Mouse (Mus musculus) embryonic facial prominence, embryonic 10.5 days (tissue): ENCODE results near the gene Rnase13. TPM values are rescaled to one million over a fixed set of nuclear protein-coding genes. Genes with fewer than 3 reads are reported as not detected.
"Not testable (repeated sequence)": the region's sequence is repeated elsewhere in the genome, so short reads cannot be mapped to it uniquely, and the experiment has no call there.

ENCODE experiments used
- DNase-seq: peaks from one replicate; pipeline ENCODE4 v3.0.0-alpha.2; 2017; ENCODE audit warnings: low spot score
- H3K27ac ChIP-seq: fragments of 300-500 bp; sonication (generic); replicated peaks from 2 replicates; pipeline ENCODE4 v1.5.1; 2016; ENCODE audit warnings: mild to moderate bottlenecking
- H3K27me3 ChIP-seq: fragments of 300-500 bp; sonication (generic); replicated peaks from 2 replicates; pipeline ENCODE4 v1.6.1; 2016; ENCODE audit warnings: low read depth, mild to moderate bottlenecking; ENCODE audit not compliant: poor library complexity, severe bottlenecking
- H3K36me3 ChIP-seq: fragments of 300-500 bp; sonication (generic); replicated peaks from 2 replicates; pipeline ENCODE4 v1.6.1; 2016; ENCODE audit warnings: mild to moderate bottlenecking, moderate library complexity
- H3K4me1 ChIP-seq: fragments of 300-500 bp; sonication (generic); 2 replicates; pipeline ENCODE4 v1.6.1; 2016
- H3K4me3 ChIP-seq: fragments of 300-500 bp; sonication (generic); 2 replicates; pipeline ENCODE4 v1.5.1; 2016; ENCODE audit warnings: mild to moderate bottlenecking, moderate library complexity
- H3K9me3 ChIP-seq: fragments of 300-500 bp; sonication (generic); 2 replicates; pipeline ENCODE4 v1.6.1; 2016; ENCODE audit warnings: mild to moderate bottlenecking
- WGBS: fragments of 180-500 bp; shearing (Covaris S2); methylation state at CpG from one replicate; pipeline ENCODE4 v1.1.7; 2016; 5-methylcytosine and 5-hydroxymethylcytosine counted together
- polyA plus RNA-seq: library from polyadenylated mRNA; unstranded; fragments of >200 nt; fragmentation: Nextera tagmentation; extraction: Ambion mirVana; gene quantifications from 2 replicates; pipeline ENCODE4 v1.2.1, GENCODE M21; 2016

The Rnase13 gene
- polyA plus RNA-seq, 1 experiment from 2014 or later, result not detected

- H3K4me1 ChIP-seq, result peaks cover 19% of the 10 kb centered on the region; the same call in 1 of the 2 replicates
- not testable (repeated sequence) for H3K4me3 ChIP-seq, H3K9me3 ChIP-seq, H3K36me3 ChIP-seq, DNase-seq, H3K27me3 ChIP-seq, H3K27ac ChIP-seq
- 94% methylated on average over 11 of the region's 11 CpGs for WGBS
Measured at GRCm38 (mm10) chr14:51926930-51927329, 4.4 kb upstream of the Rnase13 start.

GRCm38 (mm10) chr14:51923492-51923891 lies 919 bp upstream of the Rnase13 start:
- H3K27me3 ChIP-seq, result no peaks in the 10 kb centered on the region
- no peak overlapping the region for H3K4me3 ChIP-seq
- H3K36me3 ChIP-seq, result no peaks in the 10 kb centered on the region
- DNase-seq, result no peak
- H3K27ac ChIP-seq, result no peak overlapping the region
- peaks cover 10% of the 10 kb centered on the region; the same call in 1 of the 2 replicates for H3K4me1 ChIP-seq
- no peaks in the 10 kb centered on the region for H3K9me3 ChIP-seq
- WGBS, result 73% methylated on average over 4 of the region's 4 CpGs

GRCm38 (mm10) chr14:51922910-51923309 lies 337 bp upstream of the Rnase13 start:
- Histone ChIP-seq H3K27ac (no peak overlapping the region), H3K36me3 (no peaks in the 10 kb centered on the region), H3K4me3 (no peak overlapping the region), H3K27me3 (no peaks in the 10 kb centered on the region), H3K4me1 (peaks cover 10% of the 10 kb centered on the region; the same call in 1 of the 2 replicates), H3K9me3 (no peaks in the 10 kb centered on the region)
- no peak for DNase-seq
- WGBS, result 77% methylated on average over 2 of the region's 2 CpGs

GRCm38 (mm10) chr14:51921759-51922570 lies 608 bp downstream of the Rnase13 start:
- Histone ChIP-seq H3K27ac (no peak overlapping the region), H3K27me3 (no peaks in the 10 kb centered on the region), H3K4me1 (peaks cover 10% of the 10 kb centered on the region; the same call in 1 of the 2 replicates), H3K9me3 (no peaks in the 10 kb centered on the region), H3K36me3 (no peaks in the 10 kb centered on the region), H3K4me3 (no peak overlapping the region)
- DNase-seq, result no peak
- WGBS, result 86% methylated on average over 16 of the region's 16 CpGs

- 90% methylated on average over 4 of the region's 4 CpGs for WGBS
- Histone ChIP-seq H3K4me3 (no peak overlapping the region), H3K27me3 (peaks cover 13% of the 10 kb centered on the region)
Measured at GRCm38 (mm10) chr14:51918966-51919365, 3.6 kb downstream of the Rnase13 start.

GRCm38 (mm10) chr14:51918125-51918524 lies 4.4 kb downstream of the Rnase13 start, which contains the start of gene Tppp2:
TSS of gene Tppp2 (plus strand) at chr14:51918425.
- Histone ChIP-seq H3K9me3 (no peaks in the 10 kb centered on the region), H3K27me3 (peaks cover 17% of the 10 kb centered on the region), H3K4me1 (peaks cover 21% of the 10 kb centered on the region), H3K27ac (no peak within 1 kb of the TSS), H3K4me3 (no peak within 1 kb of the TSS), H3K36me3 (no peaks in the 10 kb centered on the region)
- 89% methylated on average over 4 of the region's 4 CpGs for WGBS
- DNase-seq, result no peak

More at GRCm38 (mm10) chr14:51918966-51919365, 3.6 kb downstream of the Rnase13 start:
- H3K9me3 ChIP-seq, result no peaks in the 10 kb centered on the region
- no peak overlapping the region for H3K27ac ChIP-seq
- H3K4me1 ChIP-seq, result peaks cover 19% of the 10 kb centered on the region
- no peaks in the 10 kb centered on the region for H3K36me3 ChIP-seq
- DNase-seq, result no peak

GRCm38 (mm10) chr14:51916539-51916938 lies 6.0 kb downstream of the Rnase13 start:
- H3K9me3 ChIP-seq, result no peaks in the 10 kb centered on the region
- H3K4me3 ChIP-seq, result no peak overlapping the region
- DNase-seq, result no peak
- peaks cover 30% of the 10 kb centered on the region for H3K4me1 ChIP-seq
- 85% methylated on average over 4 of the region's 4 CpGs for WGBS
- H3K27me3 ChIP-seq, result peaks cover 33% of the 10 kb centered on the region
- H3K36me3 ChIP-seq, result no peaks in the 10 kb centered on the region
- H3K27ac ChIP-seq, result no peak overlapping the region

GRCm38 (mm10) chr14:51915030-51915429 lies 7.5 kb downstream of the Rnase13 start:
- DNase-seq, result no peak
- Histone ChIP-seq H3K27me3 (peaks cover 46% of the 10 kb centered on the region), H3K4me3 (no peak overlapping the region), H3K4me1 (peaks cover 30% of the 10 kb centered on the region), H3K9me3 (no peaks in the 10 kb centered on the region), H3K27ac (no peak overlapping the region), H3K36me3 (no peaks in the 10 kb centered on the region)
- WGBS, result 44% methylated on average over 3 of the region's 3 CpGs

GRCm38 (mm10) chr14:51913960-51914762 lies 8.4 kb downstream of the Rnase13 start, which contains the start of gene Ndrg2:
TSS of gene Ndrg2 (minus strand) at chr14:51914158.
- Histone ChIP-seq H3K4me1 (peaks cover 30% of the 10 kb centered on the region), H3K36me3 (no peaks in the 10 kb centered on the region), H3K4me3 (peak within 1 kb of the TSS; percentile 76), H3K27me3 (peaks cover 47% of the 10 kb centered on the region), H3K27ac (peak within 1 kb of the TSS; percentile 74), H3K9me3 (no peaks in the 10 kb centered on the region)
- 2% methylated on average over 23 of the region's 23 CpGs for WGBS
- peak; percentile 54 for DNase-seq

- Histone ChIP-seq H3K36me3 (no peaks in the 10 kb centered on the region), H3K9me3 (no peaks in the 10 kb centered on the region), H3K27me3 (peaks cover 47% of the 10 kb centered on the region), H3K27ac (peak overlapping the region; percentile 74), H3K4me3 (peak overlapping the region; percentile 76), H3K4me1 (peaks cover 30% of the 10 kb centered on the region)
- WGBS, result 2% methylated on average over 58 of the region's 58 CpGs
- DNase-seq, result peak; percentile 76
Measured at GRCm38 (mm10) chr14:51913062-51913959, 9.3 kb downstream of the Rnase13 start.

GRCm38 (mm10) chr14:51912391-51913061 lies 10.0 kb downstream of the Rnase13 start:
- 5% methylated on average over 14 of the region's 14 CpGs for WGBS
- H3K4me3 ChIP-seq, result peak overlapping the region; percentile 76
- no peaks in the 10 kb centered on the region for H3K9me3 ChIP-seq
- peak overlapping the region; percentile 74 for H3K27ac ChIP-seq
- DNase-seq, result no peak
- peaks cover 30% of the 10 kb centered on the region for H3K4me1 ChIP-seq
- no peaks in the 10 kb centered on the region for H3K36me3 ChIP-seq
- peaks cover 47% of the 10 kb centered on the region for H3K27me3 ChIP-seq
